Mouse (Mus musculus): ENCODE measurements at regions not wholly inside any gene's neighbourhood (a gene's known extent, or its start where the extent isn't known, plus 50 kb on each side); places are given as distances from the start of the nearest gene placed in this dataset.

DNA sequence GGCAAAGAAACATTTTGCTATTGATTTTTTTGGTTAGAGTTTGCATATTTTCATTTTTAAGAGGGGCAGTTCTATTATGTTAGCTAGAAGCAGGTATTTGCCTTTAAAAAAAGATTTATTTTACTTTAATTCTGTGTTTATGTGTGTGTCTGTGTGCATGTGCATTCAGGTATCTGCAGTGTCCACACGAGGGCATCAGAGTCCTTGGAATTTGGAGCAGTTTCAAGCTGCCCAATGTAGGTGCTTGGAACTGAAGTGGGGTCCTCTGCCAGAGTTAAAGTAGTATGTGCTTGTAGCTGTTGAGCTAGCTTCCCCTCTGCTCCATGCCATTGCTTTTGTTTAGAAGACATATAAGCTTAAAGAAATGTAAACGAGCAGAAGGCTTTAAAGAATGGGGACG, 89.1 kb downstream of the 9330182O14Rik start:
- no peak for DNase-seq (ENCODE audit: extremely low spot score, low spot score)

GRCm38 (mm10) chr15:40241764-40242163, 107.6 kb downstream of the 9330182O14Rik start:
- DNase-seq (ENCODE audit: extremely low spot score, low spot score), result no peak

- no peak for DNase-seq (ENCODE audit: extremely low spot score, low spot score)
Observed at GRCm38 (mm10) chr15:40248966-40249365, 114.8 kb downstream of the 9330182O14Rik start.

DNA sequence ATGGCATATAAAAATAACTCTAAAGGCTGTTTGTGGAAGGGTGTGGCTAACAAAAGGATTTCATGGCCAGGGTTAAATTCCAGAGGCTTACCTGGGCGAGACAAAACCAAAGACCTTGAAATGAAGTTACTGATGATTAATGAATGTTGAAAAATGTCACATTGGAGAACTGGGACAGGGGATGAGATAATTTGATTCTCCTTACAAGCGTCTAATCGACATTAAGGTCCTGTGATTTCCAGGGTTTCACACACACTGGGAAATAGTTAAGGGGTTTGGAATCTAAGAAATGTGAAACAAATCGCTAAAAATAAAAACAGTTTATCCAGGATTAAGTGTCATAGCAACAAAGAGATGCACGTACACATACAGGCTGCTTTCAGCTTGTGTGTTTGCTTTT, 125.3 kb downstream of the 9330182O14Rik start:
- no peak for DNase-seq (ENCODE audit: extremely low spot score, low spot score)

- DNase-seq (ENCODE audit: extremely low spot score, low spot score), result no peak
Observed at GRCm38 (mm10) chr15:40279021-40279420, 144.9 kb downstream of the 9330182O14Rik start.

GRCm38 (mm10) chr15:40280551-40280950, 146.4 kb downstream of the 9330182O14Rik start:
- DNase-seq (ENCODE audit: extremely low spot score, low spot score), result no peak

- DNase-seq (ENCODE audit: extremely low spot score, low spot score), result no peak
Observed at GRCm38 (mm10) chr15:40281078-40281720, 147.0 kb downstream of the 9330182O14Rik start.

DNA sequence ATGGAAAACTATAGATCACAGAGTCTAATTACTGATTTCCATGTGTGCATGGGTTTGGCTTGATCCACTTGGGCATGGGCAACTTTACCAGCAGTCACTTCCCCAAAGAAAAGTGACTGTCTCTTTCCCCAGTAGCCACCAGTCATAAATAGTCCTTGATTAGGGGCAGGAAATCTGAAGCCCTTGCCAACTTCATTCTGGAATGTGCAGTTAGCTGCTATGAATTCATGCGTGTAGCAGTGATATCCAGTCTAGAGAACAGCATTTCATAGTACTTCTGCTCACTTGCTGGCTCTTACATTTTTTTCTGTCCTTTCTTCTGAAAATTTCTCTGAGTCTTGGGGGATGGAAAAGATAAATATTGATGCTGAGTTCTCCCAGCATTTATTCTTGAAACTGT, 157.4 kb downstream of the 9330182O14Rik start:
- DNase-seq (ENCODE audit: extremely low spot score, low spot score), result no peak

DNA sequence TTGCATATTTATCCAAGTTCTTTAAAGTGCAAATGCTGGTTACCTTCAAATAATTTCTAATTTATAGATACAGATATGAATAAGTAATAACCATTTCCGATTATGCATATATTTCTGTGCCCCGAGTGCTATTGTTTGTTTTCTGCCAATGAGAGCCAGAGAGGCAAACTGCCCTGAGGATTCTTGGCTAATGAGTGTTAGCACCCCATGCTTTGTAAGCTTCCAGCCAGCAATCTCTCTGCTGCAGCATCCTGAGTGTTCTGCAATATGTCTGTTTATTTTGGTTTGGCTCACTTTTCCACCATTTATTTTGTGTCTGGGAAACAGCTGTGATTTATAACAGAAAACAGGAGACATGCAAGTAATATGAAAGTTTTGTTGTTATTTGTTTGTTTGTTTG, 178.1 kb downstream of the 9330182O14Rik start:
- DNase-seq (ENCODE audit: extremely low spot score, low spot score), result no peak

GRCm38 (mm10) chr15:40339746-40340145, 205.6 kb downstream of the 9330182O14Rik start:
- no peak for DNase-seq (ENCODE audit: extremely low spot score, low spot score)

DNA sequence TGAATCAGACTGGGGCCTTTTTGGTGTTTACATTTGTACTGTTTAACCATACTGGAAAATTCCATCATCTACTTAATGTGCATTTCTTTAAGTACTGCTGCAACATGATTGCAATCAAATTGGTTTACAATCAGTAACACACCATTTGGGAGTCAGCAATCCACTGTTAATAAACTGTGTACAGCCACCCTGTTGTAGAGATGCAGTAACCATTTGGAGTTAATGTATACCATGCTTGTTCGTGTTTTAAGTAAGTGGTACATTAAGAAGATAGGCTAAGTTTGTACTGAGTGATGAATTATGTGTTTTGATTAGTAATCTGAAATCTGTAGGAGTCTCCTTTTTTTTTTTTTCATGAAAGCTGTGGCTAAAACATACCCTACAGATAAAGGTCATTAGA, 206.1 kb downstream of the 9330182O14Rik start:
- no peak for DNase-seq (ENCODE audit: extremely low spot score, low spot score)

DNA sequence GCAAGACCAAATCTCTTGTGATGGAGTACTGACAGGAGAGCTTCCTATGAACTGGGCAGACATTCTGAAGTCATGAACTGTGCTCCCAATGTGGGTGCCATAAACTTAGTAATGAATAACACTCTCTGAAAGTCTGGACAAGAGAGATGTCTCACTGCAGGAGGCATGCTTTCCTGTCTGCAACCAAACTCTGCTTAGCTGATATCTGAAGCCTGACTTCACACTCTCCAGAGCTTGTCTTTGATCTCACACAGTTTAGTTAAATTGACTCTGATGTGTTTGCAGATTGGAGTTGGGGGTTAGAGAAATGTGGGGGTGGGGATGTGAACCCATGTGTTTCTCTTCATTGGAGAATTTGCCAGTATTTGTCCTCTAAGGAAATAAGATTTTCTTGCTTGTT, 217.3 kb downstream of the 9330182O14Rik start:
- no peak for DNase-seq (ENCODE audit: extremely low spot score, low spot score)

GRCm38 (mm10) chr15:40354802-40355487, 220.8 kb downstream of the 9330182O14Rik start:
- no peak for DNase-seq (ENCODE audit: extremely low spot score, low spot score)

GRCm38 (mm10) chr15:40356096-40356495, 221.9 kb downstream of the 9330182O14Rik start:
- no peak for DNase-seq (ENCODE audit: extremely low spot score, low spot score)

DNA sequence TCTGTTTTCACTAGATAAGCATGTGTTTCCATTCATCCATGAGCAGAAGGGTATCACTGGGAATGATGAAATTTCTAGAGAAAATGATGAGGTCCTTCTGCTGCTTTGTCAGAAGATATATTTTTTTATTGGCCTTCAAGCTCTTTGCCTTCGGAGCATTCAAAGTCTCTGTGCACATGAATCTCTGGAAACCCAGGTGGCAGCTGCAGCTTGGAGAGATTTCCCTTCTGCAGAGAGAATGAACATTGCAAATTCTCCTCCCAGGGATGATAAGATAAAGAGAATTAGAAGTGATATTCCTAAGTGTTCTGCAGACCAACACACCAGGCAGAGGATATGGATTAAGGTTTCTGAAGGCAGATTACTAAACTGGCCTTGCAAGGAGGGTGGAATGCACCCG, 224.2 kb downstream of the 9330182O14Rik start:
- no peak for DNase-seq (ENCODE audit: extremely low spot score, low spot score)

GRCm38 (mm10) chr15:40361849-40362533, 227.8 kb downstream of the 9330182O14Rik start:
- DNase-seq (ENCODE audit: extremely low spot score, low spot score), result no peak

- no peak for DNase-seq (ENCODE audit: extremely low spot score, low spot score)
Observed at GRCm38 (mm10) chr15:40364221-40364621, 230.1 kb downstream of the 9330182O14Rik start.

GRCm38 (mm10) chr15:40365613-40366012, 231.4 kb downstream of the 9330182O14Rik start:
- DNase-seq (ENCODE audit: extremely low spot score, low spot score), result no peak

GRCm38 (mm10) chr15:40367026-40367425, 232.9 kb downstream of the 9330182O14Rik start:
- DNase-seq (ENCODE audit: extremely low spot score, low spot score), result no peak

DNA sequence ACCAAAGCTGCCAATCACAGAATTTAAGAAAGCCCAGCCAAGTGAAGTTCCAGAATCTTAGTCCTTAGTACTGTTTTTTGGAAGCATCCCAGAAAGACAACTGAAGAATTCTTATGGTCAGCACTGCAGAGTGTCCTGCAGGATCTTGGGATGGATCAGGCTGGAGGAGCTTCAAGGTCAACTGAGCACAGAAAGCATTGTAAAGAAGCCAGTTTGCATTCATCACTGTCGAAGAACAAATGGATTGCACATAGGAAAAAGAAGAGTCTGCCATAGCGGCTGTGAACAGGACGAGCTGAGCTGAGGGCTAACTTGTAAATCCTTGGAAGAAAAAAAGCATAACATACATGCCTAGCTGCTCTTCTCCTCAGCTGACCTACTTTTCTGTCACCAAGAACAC, 234.6 kb downstream of the 9330182O14Rik start:
- no peak for DNase-seq (ENCODE audit: extremely low spot score, low spot score)

GRCm38 (mm10) chr15:40371486-40371885, 237.3 kb downstream of the 9330182O14Rik start:
- no peak for DNase-seq (ENCODE audit: extremely low spot score, low spot score)

GRCm38 (mm10) chr15:40386526-40386925, 252.4 kb downstream of the 9330182O14Rik start:
- no peak for DNase-seq (ENCODE audit: extremely low spot score, low spot score)

All from neural tube, embryonic 10.5 days (tissue).